Mouse (Mus musculus): ENCODE measurements around the gene Ankrd13b. TPM values are rescaled to one million over a fixed set of nuclear protein-coding genes. Genes with fewer than 3 reads are reported as not detected.

Ankrd13b gene
- polyA plus RNA-seq, 1 experiment from 2014 or later = 30.0 TPM

DNA sequence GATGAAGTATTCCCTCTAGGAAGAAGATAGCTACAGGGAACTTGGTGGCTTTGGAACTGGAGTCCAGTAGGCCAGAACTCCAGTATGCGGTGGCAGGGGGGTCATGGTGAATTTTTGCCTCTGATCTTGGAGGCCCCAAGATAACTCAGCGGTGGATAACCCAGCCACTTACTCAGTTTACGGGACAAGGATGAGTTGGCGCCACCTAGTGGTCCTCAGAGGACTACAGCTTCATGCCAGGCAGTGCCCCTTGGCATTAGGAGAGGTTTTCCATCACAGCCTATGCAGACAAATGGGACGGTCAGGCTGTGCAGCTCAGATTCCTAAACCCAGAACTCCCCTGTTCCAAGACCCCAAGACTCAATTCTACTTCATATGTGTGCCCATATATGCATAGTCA, 11.9 kb upstream of the Ankrd13b start:
- ChIA-PET POLR2A (interaction anchor here (1.1 to 1.4 kb wide), 2 partner anchors 9 to 10 kb away, joined by 3 to 4 read pairs; no protein-coding TSS in a partner anchor), CTCF (interaction anchor here (0.7 to 3.8 kb wide), 10 partner anchors 9 to 184 kb away, joined by 3 to 18 read pairs (median 5); partner anchors contain the start of genes Ankrd13b and Gm10392)
- ATAC-seq (peak; percentile 41), DNase-seq (ENCODE audit: low read depth, low spot score) (no peak)
- no peak for TF ChIP-seq CTCF (IDR thresholded peaks at IDR 0.05)
- no peaks in the 10 kb centered on the region for H3K27me3 ChIP-seq
- in situ Hi-C loops (cut with MboI; ENCODE audit: low pct_unique_long_range_greater_than_20kb) = loop anchor here (25.0 kb wide), 1 partner anchor 311 kb away; no protein-coding TSS in a partner anchor

- ChIA-PET CTCF (interaction anchor here (0.7 to 3.8 kb wide), 12 partner anchors 7 to 183 kb away, joined by 3 to 18 read pairs (median 4); partner anchors contain the start of genes Ankrd13b and Gm10392), POLR2A (interaction anchor here (1.1 to 1.4 kb wide), 2 partner anchors 9 to 10 kb away, joined by 3 to 4 read pairs; no protein-coding TSS in a partner anchor)
- H3K27me3 ChIP-seq = no peaks in the 10 kb centered on the region
- TF ChIP-seq CTCF (IDR thresholded peaks at IDR 0.05) = no peak
- in situ Hi-C loops (cut with MboI; ENCODE audit: low pct_unique_long_range_greater_than_20kb) = loop anchor here (25.0 kb wide), 1 partner anchor 312 kb away; no protein-coding TSS in a partner anchor
- ATAC-seq (no peak), DNase-seq (ENCODE audit: low read depth, low spot score) (no peak)
These were observed 11.2 kb upstream of the Ankrd13b start for GRCm38 (mm10) chr11:77500361-77501325.

DNA sequence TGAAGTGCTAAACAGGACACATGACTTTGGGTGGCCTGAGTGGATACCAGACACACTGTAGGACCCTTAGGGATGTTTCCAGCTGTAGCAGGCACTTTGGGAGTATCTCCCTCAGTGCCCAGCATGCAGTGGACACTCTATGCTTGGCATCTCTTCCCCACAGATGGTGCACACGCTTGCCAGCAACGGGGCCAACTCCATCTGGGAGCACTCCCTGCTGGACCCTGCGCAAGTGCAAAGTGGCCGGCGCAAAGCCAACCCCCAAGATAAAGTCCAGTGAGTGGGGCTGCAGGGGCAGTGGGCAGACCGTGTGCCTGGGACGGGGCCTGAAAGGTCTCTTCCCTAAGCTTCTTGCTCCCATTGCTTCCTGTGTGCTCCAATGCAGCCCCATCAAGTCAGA, 9.9 kb upstream of the Ankrd13b start:
- DNase-seq (ENCODE audit: low read depth, low spot score) (no peak), ATAC-seq (no peak)
- H3K27me3 ChIP-seq = no peaks in the 10 kb centered on the region
- ChIA-PET CTCF (interaction anchor here (0.9 to 3.8 kb wide), 6 partner anchors 8 to 182 kb away, joined by 3 to 18 read pairs (median 4); no protein-coding TSS in a partner anchor), POLR2A (no interaction called here)
- in situ Hi-C loops (cut with MboI; ENCODE audit: low pct_unique_long_range_greater_than_20kb) = no loop called here
- TF ChIP-seq CTCF (IDR thresholded peaks at IDR 0.05) = no peak

- DNase-seq (ENCODE audit: low read depth, low spot score) (no peak), ATAC-seq (no peak)
- no peak for TF ChIP-seq CTCF (IDR thresholded peaks at IDR 0.05)
- no peaks in the 10 kb centered on the region for H3K27me3 ChIP-seq
- ChIA-PET CTCF (interaction anchor here (1.0 to 3.8 kb wide), 3 partner anchors 14 to 181 kb away, joined by 3 to 18 read pairs (median 5); no protein-coding TSS in a partner anchor), POLR2A (interaction anchor here (1.0 kb wide), 1 partner anchor 12 kb away, joined by 4 read pairs; no protein-coding TSS in a partner anchor)
- in situ Hi-C loops (cut with MboI; ENCODE audit: low pct_unique_long_range_greater_than_20kb) = no loop called here
These were observed 9.0 kb upstream of the Ankrd13b start for GRCm38 (mm10) chr11:77498261-77499139.

DNA sequence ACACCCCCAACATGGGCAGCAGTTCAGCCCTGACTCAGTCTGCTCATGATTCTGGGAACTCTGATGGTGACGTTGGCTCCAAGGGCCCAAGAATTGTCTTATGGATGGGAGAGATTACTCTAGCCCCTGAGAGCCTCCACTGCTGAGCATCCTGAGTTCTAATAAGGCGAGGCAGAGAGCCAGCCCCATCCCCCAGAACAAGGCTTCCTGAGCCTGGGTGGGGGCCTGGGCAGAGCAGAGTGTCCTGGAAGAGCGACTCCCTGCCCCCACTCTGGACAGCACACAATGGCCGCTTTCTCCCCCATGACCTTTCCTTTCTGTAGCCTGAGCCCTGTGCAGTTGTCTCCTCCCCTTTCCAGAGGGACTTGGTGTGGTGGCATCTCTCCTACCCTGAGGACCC, 8.4 kb upstream of the Ankrd13b start:
- ChIA-PET POLR2A (interaction anchor here (0.6 kb wide), 1 partner anchor 500 kb away, joined by 3 read pairs; no protein-coding TSS in a partner anchor), CTCF (no interaction called here)
- in situ Hi-C loops (cut with MboI; ENCODE audit: low pct_unique_long_range_greater_than_20kb) = no loop called here
- TF ChIP-seq CTCF (IDR thresholded peaks at IDR 0.05) = no peak
- H3K27me3 ChIP-seq = no peaks in the 10 kb centered on the region
- ATAC-seq (no peak), DNase-seq (ENCODE audit: low read depth, low spot score) (no peak)

- TF ChIP-seq CTCF (IDR thresholded peaks at IDR 0.05) = no peak
- H3K27me3 ChIP-seq = no peaks in the 10 kb centered on the region
- ATAC-seq (no peak), DNase-seq (ENCODE audit: low read depth, low spot score) (no peak)
- in situ Hi-C loops (cut with MboI; ENCODE audit: low pct_unique_long_range_greater_than_20kb) = no loop called here
- POLR2A ChIA-PET = interaction anchor here (0.6 to 1.2 kb wide), 2 partner anchors 11 to 500 kb away, joined by 3 read pairs; no protein-coding TSS in a partner anchor
- CTCF ChIA-PET = interaction anchor here (2.0 kb wide), 1 partner anchor 10 kb away, joined by 12 read pairs; no protein-coding TSS in a partner anchor
These were observed 7.9 kb upstream of the Ankrd13b start for GRCm38 (mm10) chr11:77497341-77497756.

GRCm38 (mm10) chr11:77495507-77495906, 6.0 kb upstream of the Ankrd13b start:
- H3K27me3 ChIP-seq = no peaks in the 10 kb centered on the region
- ATAC-seq = no peak
- in situ Hi-C loops (cut with MboI; ENCODE audit: low pct_unique_long_range_greater_than_20kb) = no loop called here
- ChIA-PET POLR2A (no interaction called here), CTCF (interaction anchor here (1.5 to 2.0 kb wide), 2 partner anchors 12 kb away, joined by 4 to 12 read pairs; no protein-coding TSS in a partner anchor)
- no peak for TF ChIP-seq CTCF (IDR thresholded peaks at IDR 0.05)
- DNase-seq (ENCODE audit: low read depth, low spot score) = no peak

GRCm38 (mm10) chr11:77494782-77495181, 5.3 kb upstream of the Ankrd13b start:
- no peak for DNase-seq (ENCODE audit: low read depth, low spot score)
- CTCF ChIA-PET = interaction anchor here (1.0 to 1.5 kb wide), 2 partner anchors 13 to 26 kb away, joined by 4 to 5 read pairs; no protein-coding TSS in a partner anchor
- H3K27me3 ChIP-seq = no peaks in the 10 kb centered on the region
- ATAC-seq = no peak
- no peak for TF ChIP-seq CTCF (IDR thresholded peaks at IDR 0.05)
- POLR2A ChIA-PET = no interaction called here
- in situ Hi-C loops (cut with MboI; ENCODE audit: low pct_unique_long_range_greater_than_20kb) = no loop called here

DNA sequence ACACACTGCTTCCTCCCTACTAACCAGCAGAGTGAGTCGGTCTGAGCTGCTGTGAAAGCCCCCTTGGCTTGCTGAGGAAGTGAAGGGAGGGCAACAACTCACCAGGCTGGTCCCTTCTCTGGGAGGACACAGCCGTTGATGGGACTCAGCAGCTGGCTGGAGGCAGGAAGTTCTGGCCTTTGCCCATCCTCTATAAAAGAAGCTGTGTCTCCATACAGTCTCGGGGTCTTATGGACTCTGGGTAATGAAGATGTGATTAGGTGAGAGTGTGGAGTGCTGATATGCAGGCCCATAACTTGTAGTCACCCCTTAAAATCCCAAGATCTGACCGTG, 4.8 kb upstream of the Ankrd13b start:
- TF ChIP-seq CTCF (IDR thresholded peaks at IDR 0.05) = no peak
- ChIA-PET POLR2A (no interaction called here), CTCF (interaction anchor here (1.0 to 1.5 kb wide), 3 partner anchors 13 to 26 kb away, joined by 3 to 5 read pairs (median 4); no protein-coding TSS in a partner anchor)
- DNase-seq (ENCODE audit: low read depth, low spot score) = no peak
- no peak for ATAC-seq
- in situ Hi-C loops (cut with MboI; ENCODE audit: low pct_unique_long_range_greater_than_20kb) = no loop called here
- H3K27me3 ChIP-seq = no peaks in the 10 kb centered on the region

Data from Patski (cell line).